Comparison of ENCODE assay signal across 14 mouse cellular contexts in the genomic region with DNA sequence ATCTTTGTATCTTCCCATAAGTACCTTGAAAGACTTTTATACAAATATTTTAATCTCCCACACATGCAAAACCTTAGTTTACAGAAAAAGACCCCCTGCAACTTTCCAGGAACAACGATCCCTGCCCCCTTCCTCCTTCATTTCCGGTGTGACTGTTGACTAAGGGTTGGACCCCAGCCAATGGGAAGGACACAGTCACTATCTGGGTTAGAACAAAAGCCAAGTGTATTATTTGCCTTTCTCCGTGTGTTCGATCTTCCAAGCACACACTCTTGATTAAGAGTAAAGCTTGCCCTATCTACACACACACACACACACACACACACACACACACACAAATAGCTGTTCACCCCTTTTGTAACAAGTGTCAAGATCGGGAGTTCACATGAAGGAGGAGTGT.
DNase-seq lines count a peak whose midpoint lies in the region; ATAC-seq lines count a peak whose summit lies in the region.
"Had no signal": no experiment of that assay in that cellular context is flagged by ENCODE, and none has a peak within 500 bp of the region (broad histone marks: within the 10 kb centered on the region; RNA-seq: fewer than 3 reads in every experiment).

No protein-coding gene starts in this region.

- no peak overlapping the region for H3K4me3 ChIP-seq in heart, embryonic 11.5 days (ENCODE audit: low read depth, low read length)
- H3K4me3 ChIP-seq: embryonic facial prominence, embryonic 15.5 days; forebrain, embryonic 15.5 days; hindbrain, embryonic 10.5 days; intestine, embryonic 15.5 days; stomach, embryonic 15.5 days had no signal

- 49% methylated on average over 5 of the region's 5 CpGs for WGBS in heart, embryonic 11.5 days (ENCODE audit: insufficient replicate concordance)

- H3K27me3 ChIP-seq in heart, embryonic 11.5 days (ENCODE audit: control insufficient read depth, insufficient read depth, low read length), result no peaks in the 10 kb centered on the region
- H3K27me3 ChIP-seq: embryonic facial prominence, embryonic 15.5 days; forebrain, embryonic 15.5 days; intestine, embryonic 15.5 days; stomach, embryonic 15.5 days had no signal

- H3K4me2 ChIP-seq in heart, embryonic 11.5 days, result no peak overlapping the region
- H3K4me2 ChIP-seq: embryonic facial prominence, embryonic 15.5 days; forebrain, embryonic 15.5 days; intestine, embryonic 15.5 days; stomach, embryonic 15.5 days had no signal

- no peaks in the 10 kb centered on the region for H3K36me3 ChIP-seq in heart, embryonic 11.5 days (ENCODE audit: control insufficient read depth, insufficient read depth, low read length)
- H3K36me3 ChIP-seq: embryonic facial prominence, embryonic 15.5 days; forebrain, embryonic 15.5 days; hindbrain, embryonic 10.5 days; intestine, embryonic 15.5 days; stomach, embryonic 15.5 days had no signal

- no peak for ATAC-seq in heart, embryonic 11.5 days (replicated peaks; ENCODE audit: insufficient number of reproducible peaks, low FRiP score, low TSS enrichment)
- no peak for ATAC-seq in monocyte, adult 5-6 weeks (replicated peaks; ENCODE audit: insufficient number of reproducible peaks, low FRiP score, low TSS enrichment, poor library complexity, severe bottlenecking)
- ATAC-seq: activated CD4-positive, CD25-positive, alpha-beta regulatory T cell, adult 4 months; forebrain, embryonic 15.5 days; intestine, embryonic 15.5 days had no signal

- DNase-seq in adrenal gland, postnatal 25 days, result peak; percentile 4
- no peak for DNase-seq in adrenal gland, adult 8-10 months
- DNase-seq in heart, postnatal 4 days, result peak; percentile 27
- peak; percentile 42 for DNase-seq in testis, postnatal 10 days (ENCODE audit: low spot score)
- DNase-seq in testis, postnatal 14 days (ENCODE audit: low spot score), result no peak
- DNase-seq in thymus, postnatal 4 days, result no peak

- no peaks in the 10 kb centered on the region for H3K4me1 ChIP-seq in heart, embryonic 11.5 days (ENCODE audit: control insufficient read depth, insufficient read depth, low read length)
- H3K4me1 ChIP-seq: forebrain, embryonic 15.5 days; stomach, embryonic 15.5 days had no signal

- H3K9me3 ChIP-seq in heart, embryonic 11.5 days (replicated peaks; ENCODE audit: control insufficient read depth, low read length), result no peaks in the 10 kb centered on the region
- H3K9me3 ChIP-seq: embryonic facial prominence, embryonic 15.5 days; forebrain, embryonic 15.5 days; hindbrain, embryonic 10.5 days; intestine, embryonic 15.5 days; stomach, embryonic 15.5 days had no signal

- H3K9ac ChIP-seq in heart, embryonic 11.5 days (ENCODE audit: low read depth, low read length), result no peak overlapping the region
- H3K9ac ChIP-seq: embryonic facial prominence, embryonic 15.5 days; forebrain, embryonic 15.5 days; intestine, embryonic 15.5 days; stomach, embryonic 15.5 days had no signal

- H3K27ac ChIP-seq in heart, embryonic 11.5 days (ENCODE audit: low read depth, low read length), result no peak overlapping the region
- H3K27ac ChIP-seq: embryonic facial prominence, embryonic 15.5 days; forebrain, embryonic 15.5 days; hindbrain, embryonic 10.5 days; intestine, embryonic 15.5 days; stomach, embryonic 15.5 days had no signal

Comparison
In these comparisons a context has a peak if more than half of its experiments do, and no peak if none do; other contexts are left out.
1. DNase-seq: peak in adrenal gland, postnatal 25 days (single experiment), heart, postnatal 4 days (single experiment) and testis, postnatal 10 days (single experiment); none in adrenal gland, adult 8-10 months (single experiment), testis, postnatal 14 days (single experiment) and thymus, postnatal 4 days (single experiment).